Mouse (Mus musculus) midbrain, postnatal 0 days (tissue): ENCODE results near the gene Sorbs1. TPM values are rescaled to one million over a fixed set of nuclear protein-coding genes. Genes with fewer than 3 reads are reported as not detected.

Source experiments
- ATAC-seq: fragments of 200-750 bp; cut with Nextera tagmentation; 2 replicates; pipeline ENCODE4 v1.8.0; 2017; ENCODE audit warnings: moderate number of reproducible peaks, mild to moderate bottlenecking, moderate TSS enrichment, moderate library complexity; ENCODE audit not compliant: low FRiP score
- DNase-seq: peaks from one replicate; pipeline ENCODE4 v3.0.0-alpha.2; 2015; ENCODE audit warnings: low spot score
- H3K27ac ChIP-seq: fragments of 300-500 bp; sonication (generic); 2 replicates; pipeline ENCODE4 v1.5.1; 2014; ENCODE audit warnings: low read depth, mild to moderate bottlenecking, low read length, mixed read lengths
- H3K27me3 ChIP-seq: fragments of 300-500 bp; sonication (generic); 2 replicates; pipeline ENCODE4 v1.6.1; 2014; ENCODE audit warnings: low read length, control low read depth, mixed read lengths; ENCODE audit not compliant: insufficient read depth
- H3K36me3 ChIP-seq: fragments of 300-500 bp; sonication (generic); 2 replicates; pipeline ENCODE4 v1.6.1; 2014; ENCODE audit warnings: low read length, control low read depth, mixed read lengths; ENCODE audit not compliant: insufficient read depth
- H3K4me1 ChIP-seq: fragments of 300-500 bp; sonication (generic); 2 replicates; pipeline ENCODE4 v1.6.1; 2014; ENCODE audit warnings: mild to moderate bottlenecking, control low read depth, antibody characterized with exemption, low read length, mixed read lengths; ENCODE audit not compliant: insufficient read depth
- H3K4me2 ChIP-seq: fragments of 300-500 bp; sonication (generic); 2 replicates; pipeline ENCODE4 v1.6.1; 2014; ENCODE audit warnings: low read depth, mild to moderate bottlenecking, low read length, mixed read lengths; ENCODE audit not compliant: poor library complexity, severe bottlenecking
- H3K4me3 ChIP-seq: fragments of 300-500 bp; sonication (generic); 2 replicates; pipeline ENCODE4 v1.5.1; 2014; ENCODE audit warnings: low read depth, mild to moderate bottlenecking, low read length, moderate library complexity
- H3K9ac ChIP-seq: fragments of 300-500 bp; sonication (generic); replicated peaks from 2 replicates; pipeline ENCODE4 v1.6.1; 2014; ENCODE audit warnings: mild to moderate bottlenecking, low read length, moderate library complexity, mixed read lengths; ENCODE audit not compliant: poor library complexity, severe bottlenecking
- H3K9me3 ChIP-seq: fragments of 300-500 bp; sonication (generic); 2 replicates; pipeline ENCODE4 v1.6.1; 2016; ENCODE audit warnings: low read length, control low read depth
- CTCF ChIP-seq: IDR thresholded peaks from 2 replicates; pipeline ENCODE4 v1.5.1; 2016; ENCODE audit warnings: antibody characterized with exemption, mild to moderate bottlenecking
- WGBS: fragments of 180-500 bp; shearing (Covaris S2); extraction: QIAGEN DNeasy Blood & Tissue Kit; methylation state at CpG from one replicate; pipeline ENCODE4 v1.1.7; 2014; 5-methylcytosine and 5-hydroxymethylcytosine counted together
- polyA plus RNA-seq: library from polyadenylated mRNA; unstranded; fragments of >200 nt; fragmentation: Nextera tagmentation; extraction: Ambion mirVana; gene quantifications from 2 replicates; pipeline ENCODE4 v1.2.1, GENCODE M21; 2015
- total RNA-seq: library from RNA; depleted of rRNA; stranded (reverse); fragments of >200 nt; gene quantifications from 2 replicates; pipeline ENCODE4 v1.2.3, GENCODE M21; 2014

Gene Sorbs1
- total and polyA plus RNA-seq, 2 experiments from 2014 or later, result 53.1 to 60.4 TPM

GRCm38 (mm10) chr19:40511100-40511439, 2.5 kb downstream of the Sorbs1 start:
- no peaks in the 10 kb centered on the region for H3K9me3 ChIP-seq
- no peaks in the 10 kb centered on the region for H3K36me3 ChIP-seq
- no peaks in the 10 kb centered on the region for H3K27me3 ChIP-seq
- TF ChIP-seq CTCF, result no peak
- H3K4me3 ChIP-seq, result peak overlapping the region; percentile 90
- DNase-seq (no peak), ATAC-seq (no peak)
- WGBS, result 49% methylated on average over 8 of the region's 8 CpGs
- H3K9ac ChIP-seq, result no peak overlapping the region; the same call in 1 of the 2 replicates
- H3K4me1 ChIP-seq, result peaks cover 11% of the 10 kb centered on the region; the same call in 1 of the 2 replicates
- no peak overlapping the region for H3K27ac ChIP-seq
- H3K4me2 ChIP-seq, result peak overlapping the region; percentile 62

GRCm38 (mm10) chr19:40510387-40511099, 3.0 kb downstream of the Sorbs1 start:
- 66% methylated on average over 13 of the region's 13 CpGs for WGBS
- TF ChIP-seq CTCF, result no peak
- DNase-seq, result no peak

GRCm38 (mm10) chr19:40509274-40509673, 4.3 kb downstream of the Sorbs1 start:
- DNase-seq (no peak), ATAC-seq (no peak)
- H3K9me3 ChIP-seq, result no peaks in the 10 kb centered on the region
- no peak overlapping the region for H3K27ac ChIP-seq
- no peak overlapping the region for H3K4me3 ChIP-seq
- no peaks in the 10 kb centered on the region for H3K27me3 ChIP-seq
- H3K9ac ChIP-seq, result no peak overlapping the region
- H3K36me3 ChIP-seq, result no peaks in the 10 kb centered on the region
- WGBS, result 77% methylated on average over 2 of the region's 2 CpGs
- H3K4me1 ChIP-seq, result peaks cover 11% of the 10 kb centered on the region; the same call in 1 of the 2 replicates
- 0 out of 2 replicates have a peak, but pooled peaks have one; percentile 15 for TF ChIP-seq CTCF
- H3K4me2 ChIP-seq, result no peak overlapping the region

More at GRCm38 (mm10) chr19:40510387-40511099, 3.0 kb downstream of the Sorbs1 start:
- no peaks in the 10 kb centered on the region for H3K27me3 ChIP-seq
- peak overlapping the region; percentile 42; the same call in 1 of the 2 replicates for H3K9ac ChIP-seq
- H3K36me3 ChIP-seq, result no peaks in the 10 kb centered on the region
- H3K27ac ChIP-seq, result no peak overlapping the region
- H3K9me3 ChIP-seq, result no peaks in the 10 kb centered on the region
- no peak for ATAC-seq
- peak overlapping the region; percentile 62 for H3K4me2 ChIP-seq
- H3K4me3 ChIP-seq, result peak overlapping the region; percentile 90
- H3K4me1 ChIP-seq, result peaks cover 11% of the 10 kb centered on the region; the same call in 1 of the 2 replicates

- ATAC-seq, result no peak
- 54% methylated on average over 2 of the region's 2 CpGs for WGBS
- H3K9me3 ChIP-seq, result no peaks in the 10 kb centered on the region
- H3K27ac ChIP-seq, result no peak overlapping the region
- DNase-seq, result no peak
- H3K36me3 ChIP-seq, result no peaks in the 10 kb centered on the region
- no peaks in the 10 kb centered on the region for H3K27me3 ChIP-seq
- H3K9ac ChIP-seq, result no peak overlapping the region
- no peak overlapping the region for H3K4me3 ChIP-seq
- H3K4me1 ChIP-seq, result peaks cover 11% of the 10 kb centered on the region; the same call in 1 of the 2 replicates
- no peak overlapping the region for H3K4me2 ChIP-seq
- TF ChIP-seq CTCF, result no peak
Measured at GRCm38 (mm10) chr19:40508851-40509250, 4.7 kb downstream of the Sorbs1 start.

- ATAC-seq (no peak), DNase-seq (no peak)
- no peaks in the 10 kb centered on the region for H3K36me3 ChIP-seq
- peaks cover 11% of the 10 kb centered on the region; the same call in 1 of the 2 replicates for H3K4me1 ChIP-seq
- no peak for TF ChIP-seq CTCF
- H3K4me3 ChIP-seq, result no peak overlapping the region
- no peaks in the 10 kb centered on the region for H3K27me3 ChIP-seq
- no peak overlapping the region for H3K27ac ChIP-seq
- no peak overlapping the region for H3K9ac ChIP-seq
- no peak overlapping the region for H3K4me2 ChIP-seq
- 93% methylated on average over 3 of the region's 3 CpGs for WGBS
- no peaks in the 10 kb centered on the region for H3K9me3 ChIP-seq
Measured at GRCm38 (mm10) chr19:40506965-40507364, 6.6 kb downstream of the Sorbs1 start.

- Histone ChIP-seq H3K9ac (no peak overlapping the region), H3K4me3 (no peak overlapping the region), H3K9me3 (no peaks in the 10 kb centered on the region), H3K27me3 (no peaks in the 10 kb centered on the region), H3K27ac (no peak overlapping the region), H3K4me1 (no peaks in the 10 kb centered on the region), H3K4me2 (no peak overlapping the region), H3K36me3 (0 out of 2 replicates have a peak, but pooled peaks cover 6% of the 10 kb centered on the region)
- 91% methylated on average over 7 of the region's 7 CpGs for WGBS
- no peak for ATAC-seq
- TF ChIP-seq CTCF, result no peak
- no peak for DNase-seq
Measured at GRCm38 (mm10) chr19:40504336-40504735, 9.2 kb downstream of the Sorbs1 start.
